Mouse (Mus musculus): ENCODE measurements at regions not wholly inside any gene's neighbourhood (a gene's known extent, or its start where the extent isn't known, plus 50 kb on each side); places are given as distances from the start of the nearest gene placed in this dataset.

DNA sequence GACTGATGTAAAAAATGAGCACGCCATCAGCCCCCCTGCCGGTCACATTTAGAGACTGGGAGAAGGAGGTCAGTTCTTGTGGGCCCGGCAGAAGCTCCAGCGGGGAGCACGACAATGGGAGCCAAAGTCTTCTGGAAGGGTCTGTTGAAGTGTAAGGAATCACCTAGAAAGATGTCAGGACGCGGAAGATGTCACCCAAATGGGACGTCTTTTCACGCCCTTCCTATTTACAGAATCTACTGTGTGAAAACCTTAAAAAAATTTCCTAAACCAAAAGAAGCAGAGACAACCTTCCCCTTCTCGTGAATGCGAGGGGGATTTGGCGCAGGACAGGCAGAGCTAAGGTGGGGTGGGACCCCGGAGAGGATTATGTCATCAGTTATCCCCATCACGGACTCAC lies 127.5 kb upstream of the Zfhx3 start:
- TF ChIP-seq CTCF (IDR thresholded peaks at IDR 0.05; ENCODE audit: low read depth, low read length) (no peak), POLR2A (IDR thresholded peaks at IDR 0.05; ENCODE audit: insufficient read depth, low read length) (no peak)
